Mouse (Mus musculus) ES-E14 (cell line): ENCODE results near the gene Dpf1. TPM values are rescaled to one million over a fixed set of nuclear protein-coding genes. Genes with fewer than 3 reads are reported as not detected.

Experiments
- DNase-seq: peaks from one replicate; pipeline ENCODE4 v3.0.0-alpha.2; 2013; ENCODE audit warnings: low read depth, low spot score
- H3K27ac ChIP-seq: 2 replicates; pipeline ENCODE4 v1.5.1; 2012; ENCODE audit warnings: low read depth, mild to moderate bottlenecking, low read length, moderate library complexity, mixed read lengths; ENCODE audit not compliant: poor library complexity, insufficient read depth, severe bottlenecking
- H3K36me3 ChIP-seq: 2 replicates; pipeline ENCODE4 v1.6.1; 2012; ENCODE audit warnings: mild to moderate bottlenecking, low read length, moderate library complexity, mixed read lengths; ENCODE audit not compliant: control insufficient read depth, poor library complexity, insufficient read depth, severe bottlenecking
- H3K4me1 ChIP-seq, 2 experiments: fragments of 150-350 bp in 1 of 2; sonication (generic) in 1 of 2; 2 replicates each; pipeline ENCODE4 v1.6.1; 2012; ENCODE audit warnings: low read length in 2 of 2, mild to moderate bottlenecking in 1 of 2, mixed read lengths in 1 of 2; ENCODE audit not compliant: control insufficient read depth in 2 of 2, insufficient read depth in 2 of 2, poor library complexity in 1 of 2
- H3K4me3 ChIP-seq, 2 experiments: fragments of 150-350 bp in 1 of 2; sonication (generic) in 1 of 2; 2 replicates each; pipeline ENCODE4 v1.5.1; 2012; ENCODE audit warnings: low read length in 2 of 2, low read depth in 1 of 2, mild to moderate bottlenecking in 1 of 2, mixed read lengths in 1 of 2; ENCODE audit not compliant: insufficient read depth in 1 of 2, poor library complexity in 1 of 2, severe bottlenecking in 1 of 2
- H3K9ac ChIP-seq: 2 replicates; pipeline ENCODE4 v1.6.1; 2012; ENCODE audit warnings: low read depth, mild to moderate bottlenecking, low read length, mixed read lengths; ENCODE audit not compliant: poor library complexity, insufficient read depth, severe bottlenecking
- H3K9me3 ChIP-seq: fragments of 150-350 bp; sonication (generic); 2 replicates; pipeline ENCODE4 v1.6.1; 2012; ENCODE audit warnings: low read depth, mild to moderate bottlenecking, low read length; ENCODE audit not compliant: control insufficient read depth, insufficient read depth
- CHD2 ChIP-seq: IDR thresholded peaks from 2 replicates; pipeline ENCODE4 v1.6.1; 2014; ENCODE audit warnings: mild to moderate bottlenecking, low read depth, low read length, inconsistent platforms
- HCFC1 ChIP-seq: IDR thresholded peaks from 2 replicates; pipeline ENCODE4 v1.6.1; 2012; ENCODE audit warnings: low read length, inconsistent platforms, borderline replicate concordance; ENCODE audit not compliant: insufficient read depth
- MAFK ChIP-seq: IDR thresholded peaks from 2 replicates; pipeline ENCODE4 v1.6.1; 2014; ENCODE audit warnings: mild to moderate bottlenecking, low read depth, low read length, inconsistent platforms; ENCODE audit not compliant: insufficient read depth
- ZC3H11A ChIP-seq: IDR thresholded peaks from 2 replicates; pipeline ENCODE4 v1.6.1; 2012; ENCODE audit warnings: low read depth, mild to moderate bottlenecking, inconsistent platforms, low read length, borderline replicate concordance
- ZNF384 ChIP-seq: IDR thresholded peaks from 2 replicates; pipeline ENCODE4 v1.6.1; 2012; ENCODE audit warnings: low read depth, low read length, inconsistent platforms
- in situ Hi-C, 2 experiments: fragments of 600-800 bp; cut with MboI; formaldehyde crosslinking; loops; one replicate each; pipeline ENCODE4 v1.15.1; 2025; ENCODE audit warnings: low sequenced_read_pairs in 2 of 2, inconsistent platforms in 1 of 2; ENCODE audit not compliant: unreplicated experiment in 2 of 2
- total RNA-seq: library from RNA; depleted of rRNA; stranded (reverse); fragments of 300-350 nt; gene quantifications from 2 replicates; pipeline ENCODE4 v1.2.3, GENCODE M21; 2012

Dpf1 gene
- total RNA-seq, 1 experiment: 18.0 TPM

- in situ Hi-C loops: no loop called here
- TF ChIP-seq HCFC1 (no peak), CHD2 (no peak), ZNF384 (no peak), ZC3H11A (no peak), MAFK (no peak)
- H3K9me3 ChIP-seq: no peaks in the 10 kb centered on the region
- H3K4me3 ChIP-seq: no peak overlapping the region
- H3K36me3 ChIP-seq: peaks cover 2% of the 10 kb centered on the region; the same call in 1 of the 2 replicates
- no peak overlapping the region for H3K9ac ChIP-seq
- no peak overlapping the region; the same call in 1 of the 2 replicates for H3K27ac ChIP-seq
- DNase-seq: no peak
- H3K4me1 ChIP-seq: peaks cover 8 to 25% of the 10 kb centered on the region in 2 experiments
These were observed 2.4 kb downstream of the Dpf1 start for GRCm38 (mm10) chr7:29306108-29306507.

GRCm38 (mm10) chr7:29306619-29307018 is 2.9 kb downstream of the Dpf1 start:
- H3K4me3 ChIP-seq: no peak overlapping the region
- peaks cover 3% of the 10 kb centered on the region; the same call in 1 of the 2 replicates for H3K36me3 ChIP-seq
- TF ChIP-seq ZNF384 (no peak), HCFC1 (no peak), MAFK (no peak), ZC3H11A (no peak), CHD2 (no peak)
- no peak overlapping the region for H3K27ac ChIP-seq
- no peak for DNase-seq
- no peaks in the 10 kb centered on the region for H3K9me3 ChIP-seq
- H3K9ac ChIP-seq: no peak overlapping the region
- in situ Hi-C loops: no loop called here
- H3K4me1 ChIP-seq: peaks cover 8 to 25% of the 10 kb centered on the region in 2 experiments

GRCm38 (mm10) chr7:29307350-29308104 is 3.8 kb downstream of the Dpf1 start:
- peak overlapping the region; percentile 75 to 76 for H3K4me3 ChIP-seq
- in situ Hi-C loops: no loop called here
- H3K9ac ChIP-seq: peak overlapping the region; percentile 16; the same call in 1 of the 2 replicates
- H3K36me3 ChIP-seq: peaks cover 3% of the 10 kb centered on the region; the same call in 1 of the 2 replicates
- no peak for TF ChIP-seq MAFK
- no peak for TF ChIP-seq ZNF384
- no peak for TF ChIP-seq CHD2
- no peak for TF ChIP-seq ZC3H11A
- peak; percentile 73; the same call in 1 of the 2 replicates for TF ChIP-seq HCFC1
- H3K4me1 ChIP-seq: peaks cover 8 to 26% of the 10 kb centered on the region in 2 experiments
- H3K27ac ChIP-seq: no peak overlapping the region
- H3K9me3 ChIP-seq: no peaks in the 10 kb centered on the region
- DNase-seq: no peak

- Histone ChIP-seq H3K4me3 (peak overlapping the region; percentile 44 to 58), H3K4me1 (peaks cover 8 to 39% of the 10 kb centered on the region in 2 experiments), H3K27ac (no peak overlapping the region), H3K9me3 (no peaks in the 10 kb centered on the region), H3K36me3 (peaks cover 3% of the 10 kb centered on the region; the same call in 1 of the 2 replicates), H3K9ac (peak overlapping the region; percentile 22)
- in situ Hi-C loops: no loop called here
- DNase-seq: no peak
- TF ChIP-seq HCFC1 (no peak), MAFK (no peak), ZNF384 (no peak), ZC3H11A (no peak), CHD2 (no peak)
These were observed 5.5 kb downstream of the Dpf1 start for GRCm38 (mm10) chr7:29309221-29309721.
